Mouse (Mus musculus): Measurements from ENCODE around the gene Stard9. TPM values are rescaled to one million over a fixed set of nuclear protein-coding genes. Genes with fewer than 3 reads are reported as not detected.

Gene Stard9
- polyA plus RNA-seq, 1 experiment from 2014 or later: 4.5 TPM

DNA sequence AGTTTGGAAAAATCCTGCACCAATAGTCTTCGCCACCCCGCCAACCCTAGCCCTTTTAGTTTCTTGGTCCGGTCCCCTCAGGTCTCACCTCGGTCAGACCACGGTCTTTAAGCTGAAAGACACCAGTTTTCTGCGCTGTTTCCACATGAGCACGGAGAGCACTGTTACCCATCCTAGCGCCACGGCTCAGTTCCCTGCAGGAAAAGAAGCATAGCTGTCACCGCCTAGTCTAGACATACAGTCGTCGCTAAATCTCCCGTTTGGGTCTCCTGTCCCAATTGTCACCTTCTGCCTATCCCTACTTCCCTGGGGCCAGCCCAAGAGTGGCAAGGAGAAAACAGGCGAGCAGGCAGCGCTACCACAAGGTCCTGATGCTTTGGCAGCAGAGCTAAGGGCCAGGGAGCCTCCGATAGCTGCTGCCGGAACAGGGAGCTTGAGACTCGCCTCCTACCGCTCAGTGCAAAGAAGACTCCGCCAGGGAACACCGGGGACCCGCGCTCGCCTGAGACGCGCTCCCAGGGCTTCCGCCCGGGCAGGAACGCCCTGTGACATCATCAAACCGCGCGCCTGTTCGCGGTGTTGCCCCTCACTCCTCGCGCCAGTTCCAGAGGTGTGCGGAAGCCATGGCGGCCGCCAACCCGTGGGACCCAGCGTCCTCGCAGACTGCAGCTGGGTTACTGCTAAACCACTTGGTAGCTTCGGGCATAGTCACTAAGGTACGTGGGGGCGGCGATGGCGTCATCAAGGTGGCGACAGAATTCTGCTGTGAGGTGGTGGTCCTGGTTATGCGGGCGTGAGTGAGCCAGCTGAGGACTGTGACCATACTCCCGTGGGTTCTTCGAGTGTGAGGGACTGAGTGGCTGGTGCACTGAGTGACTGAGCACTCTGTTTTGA lies 19.8 kb upstream of the Stard9 start, which contains the start of the genes Haus2 and Lrrc57:
TSS of gene Haus2 (plus strand) at position 554 of the 894 bp plus-strand sequence.
TSS of gene Lrrc57 (minus strand) at position 691 of the 894 bp plus-strand sequence.
- H3K27ac ChIP-seq: peak within 1 kb of the TSS; percentile 89
- ATAC-seq (replicated peaks; ENCODE audit: low FRiP score, low read depth) (peak; percentile 99), DNase-seq (ENCODE audit: low spot score) (peak; percentile 95)
- peak within 1 kb of the TSS; percentile 91 for H3K9ac ChIP-seq (ENCODE audit: low read depth, low read length)
- no peaks in the 10 kb centered on the region for H3K9me3 ChIP-seq (replicated peaks; ENCODE audit: low read length)
- peak; percentile 22; the same call in 1 of the 2 replicates for TF ChIP-seq CTCF (IDR thresholded peaks at IDR 0.05; ENCODE audit: low read depth)
- no peaks in the 10 kb centered on the region for H3K36me3 ChIP-seq (ENCODE audit: insufficient read depth, low read length)
- no peaks in the 10 kb centered on the region for H3K27me3 ChIP-seq (ENCODE audit: insufficient read depth, low read length)
- H3K4me2 ChIP-seq (ENCODE audit: low read length): peak within 1 kb of the TSS; percentile 89
- under 1% methylated on average over 52 of the region's 52 CpGs for WGBS
- peaks cover 15% of the 10 kb centered on the region for H3K4me1 ChIP-seq (replicated peaks; ENCODE audit: insufficient read depth, low read length)
- H3K4me3 ChIP-seq (replicated peaks; ENCODE audit: low read depth, low read length): peak within 1 kb of the TSS; percentile 99

DNA sequence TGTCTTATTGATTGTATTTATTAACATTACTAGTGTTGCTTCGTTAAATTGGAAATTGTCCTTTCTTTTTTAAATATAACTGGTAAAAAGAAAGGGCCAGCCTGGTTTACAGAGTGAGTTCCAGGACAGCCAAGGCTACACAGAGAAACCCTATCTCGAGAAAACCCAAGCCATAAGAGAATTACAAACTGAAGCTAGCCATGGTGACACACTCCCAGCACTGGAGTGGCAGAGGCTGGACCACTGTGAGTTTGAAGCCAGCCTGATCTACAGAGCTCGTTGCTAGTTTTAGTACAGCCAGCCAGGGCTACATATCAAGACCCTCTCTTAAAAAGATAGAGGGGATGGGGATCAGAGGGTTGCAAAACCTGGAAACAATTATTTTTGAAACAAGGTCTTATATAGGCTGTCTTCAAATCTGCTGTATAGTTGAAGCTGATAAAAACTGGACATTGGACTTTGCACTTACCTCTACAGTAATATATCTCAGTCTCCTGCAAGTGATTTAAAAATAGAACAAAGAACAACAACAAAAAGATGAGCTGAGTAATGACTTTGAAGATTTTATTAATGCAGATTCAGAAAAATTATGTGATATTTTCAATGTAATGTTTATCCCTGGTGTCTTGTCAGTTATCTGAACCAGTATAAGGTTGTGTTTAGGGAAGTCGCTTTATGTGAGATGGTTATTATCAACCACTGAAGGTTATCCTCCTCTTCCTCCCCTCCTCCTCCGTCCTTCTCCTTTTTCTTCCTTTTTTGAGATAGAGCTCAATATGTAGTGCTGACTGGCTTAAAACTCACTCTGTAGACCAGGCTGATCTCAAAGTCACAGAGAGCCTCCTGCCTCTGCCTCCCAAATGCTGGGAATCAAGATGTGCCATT lies 12.4 kb upstream of the Stard9 start:
- Histone ChIP-seq H3K4me1 (replicated peaks; ENCODE audit: insufficient read depth, low read length) (no peaks in the 10 kb centered on the region), H3K27me3 (ENCODE audit: insufficient read depth, low read length) (no peaks in the 10 kb centered on the region), H3K9me3 (replicated peaks; ENCODE audit: low read length) (no peaks in the 10 kb centered on the region), H3K9ac (ENCODE audit: low read depth, low read length) (no peak overlapping the region), H3K4me2 (ENCODE audit: low read length) (no peak overlapping the region), H3K4me3 (replicated peaks; ENCODE audit: low read depth, low read length) (no peak overlapping the region), H3K27ac (no peak overlapping the region), H3K36me3 (ENCODE audit: insufficient read depth, low read length) (peaks cover 17% of the 10 kb centered on the region; the same call in 1 of the 2 replicates)
- DNase-seq (ENCODE audit: low spot score) (no peak), ATAC-seq (replicated peaks; ENCODE audit: low FRiP score, low read depth) (no peak)
- TF ChIP-seq CTCF (IDR thresholded peaks at IDR 0.05; ENCODE audit: low read depth): no peak
- 91% methylated on average over 5 of the region's 5 CpGs for WGBS

DNA sequence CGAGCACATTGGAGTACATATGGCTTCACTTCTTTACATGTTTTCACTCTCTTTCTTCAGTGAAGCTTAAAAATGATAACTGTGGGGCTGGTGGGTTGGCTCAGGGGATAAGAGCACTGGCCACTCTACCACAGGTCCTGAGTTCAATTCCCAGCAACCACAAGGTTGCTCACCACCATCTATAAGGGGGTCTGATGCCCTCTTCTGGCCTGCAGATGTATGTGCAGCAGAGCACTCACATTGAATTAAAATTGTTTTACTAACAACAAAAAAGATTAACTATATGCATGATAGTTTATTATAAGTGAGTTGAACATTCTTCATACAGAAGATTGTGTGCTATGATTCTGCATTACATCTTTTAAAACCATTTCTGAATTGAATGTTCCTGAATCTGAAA lies 9.4 kb upstream of the Stard9 start:
- Histone ChIP-seq H3K4me1 (replicated peaks; ENCODE audit: insufficient read depth, low read length) (no peaks in the 10 kb centered on the region), H3K4me3 (replicated peaks; ENCODE audit: low read depth, low read length) (no peak overlapping the region), H3K27ac (no peak overlapping the region), H3K27me3 (ENCODE audit: insufficient read depth, low read length) (no peaks in the 10 kb centered on the region), H3K9ac (ENCODE audit: low read depth, low read length) (no peak overlapping the region), H3K9me3 (replicated peaks; ENCODE audit: low read length) (no peaks in the 10 kb centered on the region), H3K4me2 (ENCODE audit: low read length) (no peak overlapping the region), H3K36me3 (ENCODE audit: insufficient read depth, low read length) (peaks cover 17% of the 10 kb centered on the region; the same call in 1 of the 2 replicates)
- ATAC-seq (replicated peaks; ENCODE audit: low FRiP score, low read depth): no peak
- 100% methylated on average over 1 of the region's 1 CpGs for WGBS
- peak; percentile 44 for TF ChIP-seq CTCF (IDR thresholded peaks at IDR 0.05; ENCODE audit: low read depth)
- no peak for DNase-seq (ENCODE audit: low spot score)

DNA sequence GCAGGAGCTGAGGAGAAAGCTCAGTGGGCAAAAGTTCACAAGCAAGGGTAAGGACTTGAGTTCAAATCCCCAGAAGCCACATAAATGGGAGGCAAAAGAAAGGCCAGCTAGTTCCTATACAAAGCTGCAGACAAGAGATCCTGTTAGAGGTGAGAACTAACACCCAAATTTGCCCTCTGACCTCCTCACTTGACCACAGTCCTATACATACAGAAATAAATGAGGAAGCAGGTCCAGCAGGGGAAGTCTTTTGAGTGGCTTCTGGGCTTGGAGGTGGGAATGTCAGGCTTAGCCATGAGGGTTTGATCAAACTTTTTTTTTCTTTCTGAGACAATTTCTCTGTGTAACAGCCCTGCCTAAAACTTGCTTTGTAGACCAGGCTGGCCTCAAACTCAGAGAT lies 6.0 kb upstream of the Stard9 start:
- no peaks in the 10 kb centered on the region for H3K4me1 ChIP-seq (replicated peaks; ENCODE audit: insufficient read depth, low read length)
- no peak overlapping the region for H3K9ac ChIP-seq (ENCODE audit: low read depth, low read length)
- no peak overlapping the region for H3K27ac ChIP-seq
- ATAC-seq (replicated peaks; ENCODE audit: low FRiP score, low read depth): no peak
- no peaks in the 10 kb centered on the region for H3K27me3 ChIP-seq (ENCODE audit: insufficient read depth, low read length)
- no peak overlapping the region for H3K4me3 ChIP-seq (replicated peaks; ENCODE audit: low read depth, low read length)
- no peak for TF ChIP-seq CTCF (IDR thresholded peaks at IDR 0.05; ENCODE audit: low read depth)
- H3K9me3 ChIP-seq (replicated peaks; ENCODE audit: low read length): no peaks in the 10 kb centered on the region
- no peak for DNase-seq (ENCODE audit: low spot score)
- H3K36me3 ChIP-seq (ENCODE audit: insufficient read depth, low read length): peaks cover 12% of the 10 kb centered on the region; the same call in 1 of the 2 replicates
- H3K4me2 ChIP-seq (ENCODE audit: low read length): no peak overlapping the region

DNA sequence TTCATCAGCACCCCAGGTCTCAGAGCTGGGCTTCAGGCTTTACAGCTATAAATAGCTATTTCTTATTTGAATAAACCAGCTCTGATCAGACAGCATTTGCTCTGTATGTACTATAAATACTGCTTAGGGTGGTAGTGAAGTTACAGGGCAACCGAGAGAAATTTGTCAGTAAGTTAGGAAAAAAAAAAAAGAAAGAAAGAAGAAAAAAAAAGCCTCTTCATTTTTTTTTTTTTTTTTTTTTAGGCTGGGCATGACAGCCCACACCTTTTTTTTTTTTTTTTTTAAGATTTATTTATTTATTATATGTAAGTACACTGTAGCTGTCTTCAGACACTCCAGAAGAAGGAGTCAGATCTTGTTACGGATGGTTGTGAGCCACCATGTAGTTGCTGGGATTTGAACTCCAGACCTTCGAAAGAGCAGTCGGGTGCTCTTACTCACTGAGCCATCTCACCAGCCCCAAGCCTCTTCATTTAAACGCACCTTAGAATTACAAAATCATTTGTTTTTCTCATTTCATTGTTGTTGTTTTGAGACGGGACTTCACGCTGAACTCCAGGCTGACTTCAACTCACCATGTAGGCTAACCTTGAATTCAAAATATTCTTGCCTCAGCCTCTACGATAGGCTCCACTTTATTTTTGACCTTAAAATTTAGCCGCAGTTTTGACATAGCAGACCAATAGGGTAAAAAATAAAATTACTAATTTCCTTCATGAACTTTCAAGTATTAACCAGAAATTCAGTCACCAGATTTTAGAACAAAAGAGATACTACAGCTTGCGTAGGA lies 650 bp upstream of the Stard9 start:
- Histone ChIP-seq H3K9me3 (replicated peaks; ENCODE audit: low read length) (no peaks in the 10 kb centered on the region), H3K4me1 (replicated peaks; ENCODE audit: insufficient read depth, low read length) (0 out of 2 replicates have a peak, but pooled peaks cover 7% of the 10 kb centered on the region), H3K4me2 (ENCODE audit: low read length) (peak overlapping the region; percentile 56), H3K9ac (ENCODE audit: low read depth, low read length) (peak overlapping the region; percentile 10; the same call in 1 of the 2 replicates), H3K4me3 (replicated peaks; ENCODE audit: low read depth, low read length) (peak overlapping the region; percentile 46), H3K36me3 (ENCODE audit: insufficient read depth, low read length) (no peaks in the 10 kb centered on the region), H3K27ac (no peak overlapping the region), H3K27me3 (ENCODE audit: insufficient read depth, low read length) (no peaks in the 10 kb centered on the region)
- DNase-seq (ENCODE audit: low spot score) (no peak), ATAC-seq (replicated peaks; ENCODE audit: low FRiP score, low read depth) (no peak)
- 25% methylated on average over 10 of the region's 10 CpGs for WGBS
- no peak for TF ChIP-seq CTCF (IDR thresholded peaks at IDR 0.05; ENCODE audit: low read depth)
